Mouse (Mus musculus): ENCODE results near the gene Apoc4. TPM values are rescaled to one million over a fixed set of nuclear protein-coding genes. Genes with fewer than 3 reads are reported as not detected.

The Apoc4 gene
- polyA plus RNA-seq, 1 experiment = not detected

DNA sequence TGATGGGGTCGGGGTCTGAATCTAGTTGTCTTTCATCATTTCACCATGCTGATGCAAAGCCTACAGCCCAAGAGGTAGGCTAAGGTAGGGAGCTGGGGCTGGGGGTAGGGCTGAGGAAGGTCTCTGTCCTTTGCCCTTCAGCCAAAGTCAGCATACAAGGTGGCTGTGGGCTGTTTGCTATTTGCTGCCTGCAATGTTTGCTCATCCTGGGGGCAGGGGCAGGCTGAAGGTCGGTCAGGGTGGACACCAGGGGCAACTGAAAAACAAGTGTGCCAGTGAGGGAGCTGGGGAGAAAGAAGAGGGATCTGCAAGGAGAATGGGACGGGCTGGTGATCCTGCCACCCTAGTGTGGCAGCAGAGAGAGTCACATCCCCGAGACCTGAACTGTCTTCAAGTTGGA lies 4.1 kb upstream of the Apoc4 start:
- no peak overlapping the region for H3K27ac ChIP-seq (ENCODE audit: insufficient read depth, low read depth, low read length)
- no peak overlapping the region for H3K4me3 ChIP-seq (ENCODE audit: insufficient read depth, low read length)
- TF ChIP-seq POLR2A (IDR thresholded peaks at IDR 0.05; ENCODE audit: borderline replicate concordance, low read depth, low read length) (no peak), CTCF (IDR thresholded peaks at IDR 0.05; ENCODE audit: low read depth, low read length) (no peak)
- H3K4me1 ChIP-seq (ENCODE audit: control insufficient read depth, insufficient read depth, low read length) = peaks cover 34% of the 10 kb centered on the region

DNA sequence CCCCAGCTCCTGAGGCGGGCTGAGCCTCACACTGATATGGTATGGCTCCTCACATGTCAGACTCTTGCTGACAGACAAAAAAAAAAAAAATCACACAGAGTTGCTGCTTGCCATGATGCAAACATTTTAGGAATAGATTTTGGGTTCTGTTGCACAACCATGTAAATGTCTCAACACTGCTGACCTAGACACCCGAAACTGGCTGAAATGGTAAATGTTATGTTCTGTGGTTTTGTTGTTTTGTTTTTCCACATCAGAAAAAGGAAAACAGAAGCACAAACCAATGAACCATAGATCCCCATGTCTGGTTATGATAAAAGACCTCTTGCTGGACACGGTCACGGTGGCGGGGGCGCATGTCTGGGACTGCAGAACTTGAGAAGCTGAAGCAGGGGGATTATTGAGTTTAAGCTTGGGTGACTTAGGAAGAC lies 2.5 kb upstream of the Apoc4 start:
- Histone ChIP-seq H3K27ac (ENCODE audit: insufficient read depth, low read depth, low read length) (peak overlapping the region; percentile 91), H3K4me3 (ENCODE audit: insufficient read depth, low read length) (no peak overlapping the region), H3K4me1 (ENCODE audit: control insufficient read depth, insufficient read depth, low read length) (peaks cover 34% of the 10 kb centered on the region)
- TF ChIP-seq CTCF (IDR thresholded peaks at IDR 0.05; ENCODE audit: low read depth, low read length) (no peak), POLR2A (IDR thresholded peaks at IDR 0.05; ENCODE audit: borderline replicate concordance, low read depth, low read length) (no peak)

DNA sequence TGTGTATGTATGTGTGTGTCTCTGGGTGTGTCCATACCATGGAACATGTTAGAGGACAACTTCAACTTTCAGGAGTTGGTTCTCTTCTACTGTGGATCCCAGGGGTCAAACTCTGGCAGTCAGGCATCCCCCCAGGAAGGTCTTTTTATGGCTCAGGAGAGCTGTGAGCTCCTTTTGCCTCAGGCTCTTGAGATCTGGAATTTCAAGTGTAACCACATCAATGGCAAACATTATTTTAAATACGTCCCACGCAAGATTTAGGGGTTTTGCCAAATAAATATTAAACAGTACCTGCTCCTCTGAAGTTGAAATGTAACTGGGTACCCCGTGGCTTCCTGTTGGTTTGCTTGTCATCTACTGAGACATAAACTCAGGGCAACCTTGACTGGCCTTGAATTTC lies 1.7 kb upstream of the Apoc4 start:
- Histone ChIP-seq H3K4me3 (ENCODE audit: insufficient read depth, low read length) (no peak overlapping the region), H3K4me1 (ENCODE audit: control insufficient read depth, insufficient read depth, low read length) (peaks cover 34% of the 10 kb centered on the region), H3K27ac (ENCODE audit: insufficient read depth, low read depth, low read length) (peak overlapping the region; percentile 62)
- TF ChIP-seq POLR2A (IDR thresholded peaks at IDR 0.05; ENCODE audit: borderline replicate concordance, low read depth, low read length) = no peak
- no peak for TF ChIP-seq CTCF (IDR thresholded peaks at IDR 0.05; ENCODE audit: low read depth, low read length)

DNA sequence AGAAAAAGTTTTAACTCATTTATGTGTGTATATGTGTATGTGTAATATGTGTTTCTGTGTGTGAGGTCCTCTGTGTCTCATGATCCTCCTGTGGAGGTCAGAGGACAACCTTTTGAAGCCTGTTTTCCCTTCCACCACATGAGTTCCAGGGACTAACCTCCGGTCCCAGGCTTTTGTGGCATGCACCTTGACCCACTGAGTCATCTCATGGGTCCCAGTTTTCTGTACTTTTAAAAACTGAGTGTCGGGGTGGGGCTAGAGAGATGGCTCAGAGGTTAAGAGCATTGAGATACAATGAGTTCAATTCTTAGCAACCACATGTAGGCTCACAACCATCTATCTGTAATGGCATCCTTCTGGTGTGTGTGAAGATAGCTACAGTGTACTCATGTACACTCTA lies 577 bp downstream of the Apoc4 start:
- Histone ChIP-seq H3K4me3 (ENCODE audit: insufficient read depth, low read length) (no peak overlapping the region), H3K27ac (ENCODE audit: insufficient read depth, low read depth, low read length) (no peak overlapping the region), H3K4me1 (ENCODE audit: control insufficient read depth, insufficient read depth, low read length) (peaks cover 42% of the 10 kb centered on the region)
- no peak for TF ChIP-seq POLR2A (IDR thresholded peaks at IDR 0.05; ENCODE audit: borderline replicate concordance, low read depth, low read length)
- no peak for TF ChIP-seq CTCF (IDR thresholded peaks at IDR 0.05; ENCODE audit: low read depth, low read length)

DNA sequence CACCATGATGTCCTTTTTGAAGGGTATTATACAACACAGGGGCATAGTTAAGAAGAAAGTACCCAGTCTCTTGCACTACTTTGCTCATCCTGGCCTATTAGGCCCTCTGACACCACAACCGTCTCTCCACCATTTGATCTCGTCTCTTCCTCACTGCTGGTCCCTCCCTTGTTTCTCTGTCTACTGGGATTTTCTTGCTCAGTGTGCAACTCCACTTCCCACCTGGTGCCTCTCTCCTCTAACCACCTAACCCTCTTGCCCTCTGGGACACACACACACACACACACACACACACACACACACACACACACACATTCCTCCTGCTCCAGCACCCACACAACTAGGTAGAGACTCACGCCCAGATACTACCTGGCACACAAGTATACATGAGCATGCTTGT lies 2.4 kb downstream of the Apoc4 start:
- no peak for TF ChIP-seq CTCF (IDR thresholded peaks at IDR 0.05; ENCODE audit: low read depth, low read length)
- TF ChIP-seq POLR2A (IDR thresholded peaks at IDR 0.05; ENCODE audit: borderline replicate concordance, low read depth, low read length) = no peak
- Histone ChIP-seq H3K4me3 (ENCODE audit: insufficient read depth, low read length) (no peak overlapping the region), H3K27ac (ENCODE audit: insufficient read depth, low read depth, low read length) (no peak overlapping the region), H3K4me1 (ENCODE audit: control insufficient read depth, insufficient read depth, low read length) (peaks cover 37% of the 10 kb centered on the region)

DNA sequence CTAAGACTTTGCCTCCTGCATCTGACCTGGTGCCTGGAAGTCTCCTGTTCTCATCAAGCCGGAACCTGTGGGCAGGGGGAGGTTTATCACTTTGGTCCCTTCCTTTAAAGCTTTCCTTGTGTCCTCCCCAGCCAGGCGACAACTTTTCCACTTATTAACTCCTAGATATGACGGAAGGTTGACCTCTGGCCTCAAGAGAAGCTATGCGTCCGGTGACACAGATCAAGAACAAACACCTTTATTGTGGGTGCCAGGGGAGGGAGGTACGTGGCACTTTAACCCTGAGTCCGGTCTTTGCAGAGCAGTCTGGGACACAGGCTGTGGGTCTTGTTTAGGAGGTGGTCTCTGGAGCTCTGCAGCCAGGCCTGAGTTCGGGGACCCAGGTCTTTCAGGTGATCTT lies 3.4 kb downstream of the Apoc4 start, which contains the start of gene Apoc2:
Gene Apoc2, minus strand, starts transcription at position 70 of the 400 bp plus-strand sequence.
- Histone ChIP-seq H3K4me3 (ENCODE audit: insufficient read depth, low read length) (no peak within 1 kb of the TSS), H3K4me1 (ENCODE audit: control insufficient read depth, insufficient read depth, low read length) (peaks cover 36% of the 10 kb centered on the region), H3K27ac (ENCODE audit: insufficient read depth, low read depth, low read length) (peak within 1 kb of the TSS; percentile 69; the same call in 1 of the 2 replicates)
- TF ChIP-seq POLR2A (IDR thresholded peaks at IDR 0.05; ENCODE audit: borderline replicate concordance, low read depth, low read length) (no peak), CTCF (IDR thresholded peaks at IDR 0.05; ENCODE audit: low read depth, low read length) (no peak)

DNA sequence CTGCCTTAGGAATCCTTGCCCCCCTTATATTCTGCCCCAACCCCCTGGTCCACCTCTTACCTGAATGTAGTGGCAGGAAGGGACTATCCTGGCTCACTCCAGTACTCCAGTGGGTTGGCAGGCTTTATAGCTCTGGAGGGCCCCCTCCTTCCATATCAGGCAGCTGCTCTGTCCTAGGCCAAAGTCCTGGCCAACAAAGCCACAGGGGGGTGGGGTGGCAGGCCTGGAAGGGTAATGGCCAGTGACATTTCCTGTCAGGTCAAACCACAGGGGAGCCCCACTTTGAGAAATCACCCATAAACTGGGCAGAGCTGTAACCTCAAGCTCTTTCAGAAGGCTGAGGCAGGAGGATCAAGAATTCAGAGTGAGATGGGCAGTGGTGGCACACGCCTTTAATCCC lies 4.6 kb downstream of the Apoc4 start:
- Histone ChIP-seq H3K4me3 (ENCODE audit: insufficient read depth, low read length) (no peak overlapping the region), H3K4me1 (ENCODE audit: control insufficient read depth, insufficient read depth, low read length) (peaks cover 33% of the 10 kb centered on the region), H3K27ac (ENCODE audit: insufficient read depth, low read depth, low read length) (peak overlapping the region; percentile 69)
- no peak for TF ChIP-seq POLR2A (IDR thresholded peaks at IDR 0.05; ENCODE audit: borderline replicate concordance, low read depth, low read length)
- TF ChIP-seq CTCF (IDR thresholded peaks at IDR 0.05; ENCODE audit: low read depth, low read length) = no peak

DNA sequence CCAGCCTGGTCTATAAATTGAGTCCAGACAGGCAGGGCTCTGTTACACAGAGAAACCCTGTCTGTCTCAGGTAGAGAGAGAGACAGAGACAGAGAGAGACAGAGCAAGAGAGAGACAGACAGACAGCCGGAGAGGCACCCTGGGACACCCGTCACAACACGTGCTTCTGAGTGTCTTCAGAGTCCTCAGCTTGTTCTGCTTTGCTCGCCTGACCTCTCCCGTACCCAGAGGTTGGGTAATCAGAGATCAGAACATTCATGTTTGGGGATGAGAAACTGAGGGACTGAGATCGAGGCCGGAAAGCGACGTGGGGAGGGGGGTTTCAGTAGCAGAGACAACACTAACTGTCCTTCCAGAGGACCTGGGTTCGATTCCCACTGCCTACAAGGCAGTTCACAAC lies 5.5 kb downstream of the Apoc4 start:
- H3K27ac ChIP-seq (ENCODE audit: insufficient read depth, low read depth, low read length) = peak overlapping the region; percentile 69
- no peak overlapping the region for H3K4me3 ChIP-seq (ENCODE audit: insufficient read depth, low read length)
- TF ChIP-seq CTCF (IDR thresholded peaks at IDR 0.05; ENCODE audit: low read depth, low read length) = no peak
- TF ChIP-seq POLR2A (IDR thresholded peaks at IDR 0.05; ENCODE audit: borderline replicate concordance, low read depth, low read length) = no peak
- H3K4me1 ChIP-seq (ENCODE audit: control insufficient read depth, insufficient read depth, low read length) = peaks cover 30% of the 10 kb centered on the region

DNA sequence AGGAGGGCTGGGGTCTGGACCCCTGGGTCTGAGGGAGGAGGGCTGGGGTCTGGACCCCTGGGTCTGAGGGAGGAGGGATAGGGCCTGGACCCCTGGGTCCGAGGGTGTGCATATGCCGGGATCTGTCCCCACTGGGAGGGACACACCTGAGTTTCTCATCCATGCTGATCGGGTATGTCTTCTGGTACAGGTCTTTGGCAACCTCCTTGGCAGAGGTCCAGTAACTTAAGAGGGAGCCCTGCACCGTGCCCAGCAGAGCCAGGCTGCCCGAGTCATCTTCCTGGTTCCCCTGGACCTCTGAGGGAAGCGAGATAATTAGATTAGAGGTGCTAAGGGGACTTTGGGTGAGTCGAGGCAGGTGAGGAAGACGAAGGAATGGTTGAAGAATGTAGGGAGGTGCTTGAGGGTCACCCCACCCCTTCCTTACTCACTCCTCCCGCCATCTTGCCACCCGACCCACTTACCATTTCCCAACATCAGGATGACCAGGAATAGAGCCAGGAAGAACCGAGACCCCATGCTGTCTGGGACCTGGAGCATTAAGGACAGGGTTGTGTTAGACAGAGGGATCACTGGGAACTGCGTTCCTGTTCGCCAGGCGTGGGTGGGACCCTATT lies 8.1 kb downstream of the Apoc4 start:
- no peak overlapping the region for H3K27ac ChIP-seq (ENCODE audit: insufficient read depth, low read depth, low read length)
- no peak overlapping the region for H3K4me3 ChIP-seq (ENCODE audit: insufficient read depth, low read length)
- TF ChIP-seq POLR2A (IDR thresholded peaks at IDR 0.05; ENCODE audit: borderline replicate concordance, low read depth, low read length) (no peak), CTCF (IDR thresholded peaks at IDR 0.05; ENCODE audit: low read depth, low read length) (no peak)
- H3K4me1 ChIP-seq (ENCODE audit: control insufficient read depth, insufficient read depth, low read length) = peaks cover 43% of the 10 kb centered on the region

DNA sequence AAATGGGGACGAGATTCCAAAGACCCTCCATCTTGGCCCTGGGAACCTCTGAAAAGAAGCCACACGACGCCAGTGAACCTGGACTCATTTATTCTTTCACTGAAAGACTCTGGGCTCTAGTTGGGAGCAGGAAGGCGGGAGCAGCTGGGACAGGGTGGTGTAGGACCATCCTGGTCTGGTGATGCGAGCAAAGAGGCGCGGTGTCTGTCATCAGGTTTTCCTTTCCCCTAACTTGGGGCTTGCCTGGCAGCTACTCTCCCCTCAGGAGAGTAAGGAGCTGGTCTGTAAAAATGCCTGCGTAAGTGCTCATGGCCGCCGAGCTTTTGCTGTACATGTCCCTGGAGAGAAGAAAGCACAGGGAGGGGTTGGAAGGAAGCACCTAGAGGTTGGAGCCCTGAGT lies 9.8 kb downstream of the Apoc4 start:
- TF ChIP-seq CTCF (IDR thresholded peaks at IDR 0.05; ENCODE audit: low read depth, low read length) (no peak), POLR2A (IDR thresholded peaks at IDR 0.05; ENCODE audit: borderline replicate concordance, low read depth, low read length) (no peak)
- Histone ChIP-seq H3K27ac (ENCODE audit: insufficient read depth, low read depth, low read length) (no peak overlapping the region), H3K4me1 (ENCODE audit: control insufficient read depth, insufficient read depth, low read length) (peaks cover 46% of the 10 kb centered on the region), H3K4me3 (ENCODE audit: insufficient read depth, low read length) (no peak overlapping the region)
